7 mouse cellular contexts compared by ENCODE assay signal in genomic region chr12:89707913-89708312, GRCm38 (mm10).
"Had no signal": no experiment of that assay in that cellular context is flagged by ENCODE, and none has a peak within 500 bp of the region (broad histone marks: within the 10 kb centered on the region; RNA-seq: fewer than 3 reads in every experiment).

No protein-coding gene starts in this region.

- DNase-seq: kidney, postnatal 14 days; kidney, postnatal 4 days; left cerebral cortex, postnatal 4 days; liver, postnatal 0 days; lung, embryonic 14.5 days; thymus, adult 18-20 months; thymus, postnatal 4 days had no signal
